Mouse (Mus musculus) left cerebral cortex, postnatal 25 days (tissue): Measurements from ENCODE around the gene Fcnb. TPM values are rescaled to one million over a fixed set of nuclear protein-coding genes. Genes with fewer than 3 reads are reported as not detected.

Experiments used
- DNase-seq, 2 experiments: peaks; one replicate each; pipeline ENCODE4 v3.0.0; 2022; ENCODE audit warnings: low spot score in 2 of 2, mixed read lengths in 1 of 2
- intact Hi-C: fragments of 180-260 bp; cut with DNase I; formaldehyde crosslinking; loops from one replicate; pipeline ENCODE4 v1.15.1; 2025
- total RNA-seq, 2 experiments: library from RNA; stranded (reverse); gene quantifications; 2 replicates each; pipeline ENCODE4 v1.2.3; 2021

Gene Fcnb
- total RNA-seq, 2 experiments from 2014 or later = not detected

DNA sequence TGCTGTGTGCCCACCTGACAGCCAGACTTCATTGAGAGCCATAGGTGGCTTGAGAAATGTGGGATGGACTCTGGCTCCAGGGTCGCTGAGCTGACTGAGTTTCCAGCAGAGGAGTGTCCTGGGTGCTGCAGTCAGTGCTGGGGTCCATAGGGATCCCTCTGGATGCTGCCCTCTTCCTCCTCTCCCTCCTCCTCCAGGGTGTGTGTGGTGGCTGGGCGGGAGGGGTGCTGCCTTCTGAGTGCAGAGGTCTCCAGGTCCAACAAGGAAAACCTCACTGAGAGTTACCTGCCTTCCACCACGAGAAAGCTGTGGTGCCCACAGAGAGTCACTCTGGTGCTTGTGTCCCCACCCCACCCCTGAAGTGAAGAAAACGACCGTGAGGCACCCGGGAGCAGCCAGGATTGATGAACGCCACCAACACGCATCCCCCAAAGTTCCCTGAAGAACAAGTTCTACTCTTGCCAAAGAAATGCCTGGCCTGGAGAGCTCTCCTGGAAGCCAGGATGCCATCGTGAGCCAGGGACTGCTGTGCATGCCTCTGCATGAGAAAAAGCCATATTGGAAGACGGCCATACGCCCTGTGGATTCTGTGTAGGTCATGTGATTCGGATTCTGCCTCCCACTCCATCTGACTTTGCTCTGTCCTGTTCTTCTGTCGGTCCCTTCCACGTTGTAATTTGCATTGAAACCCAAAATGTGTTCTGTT is 46.1 kb downstream of the Fcnb start:
- peak; percentile 35 to 74 for DNase-seq
- intact Hi-C loops = no loop called here

DNA sequence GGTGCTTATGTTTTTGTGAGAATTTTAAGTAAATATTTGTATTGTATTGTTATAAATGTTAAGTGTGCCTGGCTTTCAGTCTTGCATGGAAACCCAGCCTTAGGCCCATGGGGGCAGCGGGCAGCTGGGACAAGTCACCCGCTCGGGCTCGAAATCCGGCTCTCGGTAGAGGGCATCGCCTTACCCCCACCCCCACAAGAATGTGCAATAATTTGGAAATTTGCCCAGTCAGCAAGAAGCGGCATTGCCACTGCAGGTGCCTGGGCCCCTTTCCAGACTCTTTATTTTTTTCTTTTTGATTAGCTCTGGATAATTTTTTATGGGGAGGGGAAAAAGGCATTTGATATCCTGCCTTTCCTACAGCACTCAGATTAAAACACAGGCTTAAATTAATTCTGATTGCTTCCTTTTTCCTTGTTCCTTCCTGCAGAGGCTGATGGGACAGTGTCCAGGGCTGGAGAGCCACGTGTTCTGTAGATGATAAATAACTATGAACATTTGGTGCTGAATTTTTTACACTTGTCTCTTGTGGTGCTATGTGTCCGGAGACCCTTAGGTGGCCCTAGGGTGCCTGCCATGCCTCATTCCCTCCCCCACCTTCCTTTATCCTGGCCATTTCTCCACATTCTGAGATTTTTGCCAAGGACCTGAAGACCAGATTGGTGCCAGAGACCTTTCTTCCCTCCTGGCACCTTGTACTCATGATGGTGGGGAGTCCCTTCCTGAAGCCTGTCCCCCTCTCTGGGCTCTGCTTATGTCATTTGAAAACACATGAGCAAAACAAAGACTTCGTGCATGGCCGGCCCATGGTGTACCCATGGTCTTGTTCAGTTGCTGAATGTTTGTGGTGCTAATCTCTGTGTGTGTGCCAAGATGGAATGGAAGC is 46.9 kb downstream of the Fcnb start:
- intact Hi-C loops = no loop called here
- no peak for DNase-seq

DNA sequence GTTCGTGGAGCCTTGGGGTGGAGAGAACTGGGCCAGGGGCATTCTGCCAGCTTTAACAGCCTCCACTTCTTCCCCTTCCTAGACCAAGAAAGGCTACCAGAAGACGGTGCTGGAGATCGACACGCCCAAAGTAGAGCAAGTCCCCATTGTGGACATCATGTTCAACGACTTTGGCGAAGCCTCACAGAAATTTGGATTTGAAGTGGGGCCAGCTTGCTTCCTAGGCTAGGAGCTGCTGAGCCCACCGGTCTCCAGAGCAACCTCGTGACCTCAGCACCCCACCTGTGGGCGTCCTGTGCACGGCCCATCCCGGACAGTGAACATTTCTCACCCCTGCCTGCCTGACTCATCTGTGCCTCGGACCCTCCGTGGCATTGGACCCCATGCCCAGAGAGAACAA is 47.9 kb downstream of the Fcnb start:
- intact Hi-C loops = no loop called here
- DNase-seq = no peak

DNA sequence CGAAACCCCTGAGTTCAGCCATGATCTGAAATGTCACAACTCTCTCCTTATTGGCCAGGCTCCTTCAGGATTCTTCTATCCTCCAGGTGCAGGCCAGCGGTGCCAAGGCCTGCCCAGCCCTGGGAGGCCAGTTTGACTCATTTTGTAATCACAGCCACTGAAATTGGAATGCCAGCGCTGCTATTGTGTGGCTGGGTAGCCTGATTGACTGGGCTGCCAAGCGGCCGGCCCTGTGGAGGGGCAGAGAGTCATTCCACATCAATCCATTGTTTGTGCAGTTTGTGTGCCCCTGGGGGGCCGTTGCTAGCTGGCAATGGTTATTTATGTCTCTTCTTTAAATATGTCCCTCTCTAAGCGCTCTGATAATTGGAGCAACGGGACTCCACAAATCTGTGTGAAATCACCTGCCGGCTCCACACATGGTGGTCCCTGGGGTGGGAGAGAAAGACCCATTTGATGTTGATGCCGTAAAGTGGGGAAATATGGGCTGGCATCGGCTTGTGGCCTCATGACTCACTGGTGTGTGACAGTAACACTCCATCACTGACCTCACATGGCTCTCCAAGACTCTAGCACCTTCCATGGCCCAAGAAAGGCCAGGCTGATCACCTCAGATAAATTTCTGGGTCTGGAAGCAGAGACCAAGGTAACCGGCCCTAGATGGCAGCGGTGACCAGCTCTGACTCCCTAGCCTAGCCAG is 50.5 kb downstream of the Fcnb start:
- DNase-seq = no peak
- intact Hi-C loops = no loop called here

DNA sequence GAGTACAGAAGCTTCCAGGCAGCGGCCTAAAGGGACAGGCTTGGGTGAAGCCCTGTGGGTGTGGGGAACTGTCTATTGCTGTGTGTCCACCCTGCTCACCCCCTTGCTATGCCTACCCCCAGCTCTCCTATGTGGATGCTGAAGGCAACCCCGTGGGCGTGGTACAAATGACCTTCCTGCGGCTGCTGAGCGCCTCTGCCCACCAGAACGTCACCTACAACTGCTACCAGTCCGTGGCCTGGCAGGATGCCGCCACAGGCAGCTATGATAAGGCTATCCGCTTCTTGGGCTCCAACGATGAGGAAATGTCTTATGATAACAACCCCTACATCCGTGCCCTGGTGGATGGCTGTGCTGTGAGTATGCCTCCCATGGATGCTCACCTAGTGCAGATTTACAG is 52.2 kb downstream of the Fcnb start:
- no peak for DNase-seq
- intact Hi-C loops = no loop called here

DNA sequence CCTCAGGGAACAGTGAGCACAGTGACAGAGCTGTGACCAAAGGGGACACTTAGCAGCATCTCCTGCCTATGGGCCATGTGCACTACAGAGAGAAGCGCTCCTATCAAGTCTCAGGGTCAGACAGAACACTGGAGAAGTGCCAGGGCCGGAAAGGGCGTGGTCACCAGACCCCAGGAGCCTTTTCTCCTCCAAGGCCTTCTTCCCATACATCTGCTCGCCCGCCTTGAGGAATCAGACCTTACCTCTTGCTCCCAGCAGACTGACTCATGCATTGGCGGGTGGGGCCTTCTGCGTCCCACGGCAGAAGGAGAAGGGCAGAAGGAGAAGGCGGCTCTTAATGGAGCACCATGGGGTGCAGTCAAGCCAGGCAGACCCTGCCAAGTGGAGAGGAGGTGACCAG is 52.8 kb downstream of the Fcnb start:
- no peak for DNase-seq
- intact Hi-C loops = no loop called here

Other genes with a start within 250 kb of the Fcnb start
- 1 to 10 TPM; 6.9 to 7.0 TPM for gene Col5a1, start 198.5 kb downstream of the Fcnb start, total RNA-seq
- gene Olfm1, start 108.1 kb upstream of the Fcnb start, total RNA-seq = 1,000 to 10,000 TPM; 1,581 to 1,689 TPM